Mouse (Mus musculus) right cerebral cortex, postnatal 14 days (tissue): Measurements from ENCODE around the gene Tab2.
A peak's percentile ranks its signal among the peaks of the same experiment; 100 is the strongest.

Experiments used
- DNase-seq: peaks from one replicate; pipeline ENCODE4 v3.0.0; 2022

Gene Tab2

DNA sequence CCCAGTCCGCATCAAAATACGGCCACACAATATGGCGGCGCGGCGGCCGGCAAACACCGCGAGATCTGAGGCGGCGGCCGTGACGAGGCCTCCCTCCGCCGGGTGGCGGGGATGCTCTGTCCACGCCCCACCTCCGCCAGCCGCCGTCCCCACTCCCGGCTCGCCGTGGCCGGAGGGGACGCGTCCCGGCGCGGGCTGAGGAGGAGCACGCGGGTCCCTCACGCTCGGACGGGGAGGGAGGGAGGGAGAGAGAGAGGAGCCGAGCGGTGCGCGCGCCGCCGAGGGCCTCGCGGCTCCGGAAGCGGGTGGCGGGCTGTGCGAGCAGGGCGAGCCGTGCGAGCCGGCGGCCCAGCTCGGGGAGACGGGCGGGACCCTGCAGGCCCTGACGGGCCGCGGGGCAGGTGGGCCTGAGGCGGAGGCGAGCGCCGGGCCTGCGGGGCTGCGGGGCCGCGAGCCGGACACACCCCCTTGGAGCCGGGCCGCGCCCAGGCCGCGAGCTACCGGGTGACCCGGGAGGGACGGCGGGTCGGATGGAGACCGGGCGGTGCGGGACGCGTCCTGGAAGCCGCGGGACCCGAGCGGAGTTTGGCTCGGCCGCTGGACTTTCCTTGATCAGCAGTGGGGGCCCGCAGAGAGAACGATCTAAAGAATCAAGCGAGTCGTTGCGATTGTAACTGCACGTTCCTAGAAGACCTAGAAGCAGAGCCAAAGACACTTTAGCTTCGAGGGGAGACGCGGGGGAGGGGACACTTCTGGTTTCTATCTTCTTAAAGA is at the start of gene Tab2:
TSS of gene Tab2 (minus strand) at position 3 of the 774 bp plus-strand sequence.
- DNase-seq, result peak; percentile 92

DNA sequence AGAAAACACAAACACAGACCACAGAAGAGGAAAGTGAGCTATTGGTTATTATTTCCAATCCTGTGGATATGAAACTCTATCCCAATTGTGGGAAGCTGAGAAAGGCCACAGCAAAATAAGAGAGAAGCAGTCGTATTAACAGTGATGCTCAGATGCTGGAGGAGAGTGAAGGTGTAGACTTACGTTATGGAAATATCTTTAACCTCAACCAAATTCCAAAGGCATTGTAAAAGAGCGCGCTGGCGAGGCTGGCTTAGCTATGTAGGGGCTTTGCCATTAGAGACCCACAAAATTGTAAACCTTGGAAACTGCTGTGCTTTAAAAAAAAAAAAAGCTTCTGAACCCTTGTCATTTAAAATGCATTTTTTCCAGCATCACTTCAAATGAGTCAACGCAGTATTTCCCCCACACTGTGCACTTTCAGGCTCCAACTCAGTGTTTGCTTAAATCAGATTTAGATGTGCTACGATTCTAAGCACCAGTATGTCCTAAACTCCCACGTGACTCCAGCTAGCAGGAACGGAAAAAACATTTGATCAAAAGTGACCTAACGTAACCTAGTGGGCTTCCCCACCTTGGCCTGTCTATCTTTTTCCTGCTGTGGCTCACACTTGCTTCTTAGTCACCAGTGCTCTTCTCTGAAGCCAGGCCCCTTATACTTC is 36.4 kb upstream of the Tab2 start:
- DNase-seq, result no peak

DNA sequence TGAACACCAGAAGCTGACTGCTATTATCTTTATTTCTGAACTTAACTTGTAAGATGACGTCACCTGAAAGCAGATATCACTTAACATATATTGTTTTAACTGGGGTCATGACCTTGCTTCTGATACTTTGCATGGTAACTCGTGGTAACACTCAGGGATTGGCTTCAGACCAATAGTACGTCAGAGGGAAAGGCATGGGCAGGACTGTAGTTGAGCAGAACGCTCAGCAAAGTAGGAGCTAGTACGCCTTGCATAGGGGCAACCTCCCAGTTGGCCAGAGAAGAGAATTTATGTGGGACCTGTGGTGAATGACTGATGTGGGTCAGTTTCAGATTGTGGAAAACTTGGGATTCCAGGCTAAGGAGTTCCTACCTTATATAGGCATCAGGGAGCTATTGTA is 35.6 kb upstream of the Tab2 start:
- no peak for DNase-seq

DNA sequence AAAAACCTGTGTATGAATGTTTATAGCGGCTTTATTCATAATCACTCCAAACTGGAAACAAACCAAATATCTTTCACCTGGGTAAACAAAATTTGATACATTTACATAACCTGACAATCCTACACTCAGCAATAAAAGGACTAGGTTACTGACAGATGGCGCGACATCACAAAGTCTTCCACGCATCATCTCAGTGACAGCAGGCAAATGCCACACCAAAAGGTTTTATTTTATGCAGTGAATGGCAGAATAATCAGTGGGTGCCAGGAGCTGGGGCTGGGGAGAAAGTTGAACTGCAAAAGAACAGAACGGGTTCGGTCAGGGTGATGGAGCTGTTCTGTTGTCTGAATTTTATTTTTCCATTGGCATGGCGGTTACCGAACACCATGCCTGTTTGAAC is 31.5 kb upstream of the Tab2 start:
- no peak for DNase-seq

DNA sequence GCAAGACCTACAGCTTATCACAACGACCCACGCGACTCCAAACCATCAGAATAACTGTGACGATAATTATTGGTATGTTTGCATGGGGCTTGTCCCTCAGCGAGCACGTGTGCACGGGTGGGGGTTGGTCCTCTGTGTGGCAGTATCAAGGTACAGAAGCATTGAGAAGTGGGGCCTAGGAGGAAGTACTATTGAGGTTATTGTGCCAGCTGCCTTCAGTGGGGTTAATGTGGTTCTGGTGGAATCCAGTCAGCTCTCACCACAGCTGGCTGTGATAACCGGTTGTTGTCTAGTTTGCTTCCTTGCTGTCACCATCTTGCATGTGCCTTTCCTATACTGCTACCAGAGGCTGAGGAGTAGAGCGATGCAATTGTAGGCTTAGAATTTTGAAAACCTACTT is 20.4 kb upstream of the Tab2 start:
- DNase-seq, result no peak

DNA sequence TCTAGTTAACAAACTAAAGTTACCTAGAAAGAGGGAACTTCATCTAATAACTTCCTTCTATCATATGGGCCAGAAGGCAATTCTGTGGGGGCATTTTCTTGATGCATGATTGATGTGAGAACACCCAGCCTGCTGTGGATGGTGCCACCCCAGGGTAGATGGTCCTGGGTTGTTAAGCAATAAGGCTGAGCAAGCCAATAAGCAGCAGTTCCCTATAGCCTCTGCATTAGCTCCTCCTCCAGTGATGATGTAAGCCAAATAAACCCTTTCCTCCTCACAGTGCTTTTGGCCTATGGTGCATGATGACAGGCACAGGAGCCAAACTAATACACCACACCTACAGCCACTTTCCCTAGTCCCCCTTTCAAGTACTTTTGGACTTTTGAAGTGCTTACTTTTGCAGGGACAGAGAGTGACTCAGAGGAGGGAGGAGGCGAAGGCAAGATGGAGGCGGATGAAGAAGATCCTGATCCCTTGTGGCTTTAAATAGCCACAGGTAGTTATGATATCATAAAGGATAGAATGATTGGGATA is 12.8 kb upstream of the Tab2 start:
- no peak for DNase-seq

DNA sequence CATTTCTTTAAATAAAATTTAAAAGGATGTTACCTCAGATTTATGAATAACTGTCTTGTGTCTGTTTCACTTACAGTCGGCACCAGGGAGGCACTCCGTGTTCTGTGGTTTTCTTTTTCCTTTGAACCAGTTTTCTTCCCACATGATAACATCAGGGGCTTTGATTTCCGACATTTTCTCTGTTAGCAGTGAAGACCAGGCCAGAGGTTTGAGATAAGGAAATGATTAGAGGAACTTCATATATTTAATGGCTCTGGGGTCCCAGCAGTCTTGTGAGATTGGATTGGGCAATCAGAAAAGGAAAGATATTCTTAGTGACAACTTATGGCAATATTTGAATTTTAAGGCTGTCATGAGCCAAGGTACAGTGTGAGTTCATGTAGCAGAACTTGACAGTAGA is 11.1 kb upstream of the Tab2 start:
- DNase-seq, result no peak

DNA sequence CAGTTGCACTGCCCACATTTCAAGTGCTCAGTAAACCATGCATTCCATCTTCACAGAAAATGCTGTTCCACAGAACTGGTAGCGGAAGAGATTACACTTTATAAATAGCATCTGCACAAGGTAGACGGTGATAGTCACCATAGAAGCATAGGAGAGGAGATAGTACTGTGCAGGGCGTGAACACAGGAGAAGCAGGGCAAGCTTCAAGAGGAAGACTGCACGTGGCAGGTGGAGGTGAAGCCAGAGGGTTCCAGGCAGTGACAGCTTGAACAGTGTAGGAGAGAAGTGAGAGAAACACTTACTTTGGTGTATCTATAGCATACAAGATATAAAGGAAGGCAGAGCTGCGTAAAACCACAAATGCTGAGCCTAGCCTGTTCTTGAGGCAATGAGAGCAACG is 3.0 kb upstream of the Tab2 start:
- DNase-seq, result no peak

DNA sequence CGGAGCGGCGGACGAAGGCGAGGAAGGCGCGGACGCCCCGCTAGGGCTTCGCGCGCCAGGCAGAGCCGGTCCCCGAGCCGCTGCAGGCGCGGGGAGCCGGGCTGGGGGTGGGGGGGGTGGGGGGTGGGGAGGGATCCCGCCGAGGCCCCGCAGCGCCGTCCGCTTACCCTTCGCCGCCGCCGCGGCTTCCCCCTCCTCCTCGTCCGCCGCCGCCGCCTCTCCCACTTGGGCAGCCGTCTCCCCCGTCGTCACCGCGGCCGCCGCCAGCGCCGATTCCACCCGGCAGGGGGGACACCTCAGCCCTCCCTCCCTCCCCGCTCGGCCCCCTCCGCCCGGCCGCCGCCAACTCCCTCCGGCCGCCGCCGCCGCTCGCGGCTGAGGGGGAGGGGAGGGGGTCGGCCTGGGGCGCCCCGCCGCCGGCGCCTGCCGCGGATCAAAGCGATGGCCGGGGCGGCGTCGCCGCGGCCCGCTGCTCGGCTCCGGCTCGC is 352 bp downstream of the Tab2 start:
- DNase-seq, result peak; percentile 66

DNA sequence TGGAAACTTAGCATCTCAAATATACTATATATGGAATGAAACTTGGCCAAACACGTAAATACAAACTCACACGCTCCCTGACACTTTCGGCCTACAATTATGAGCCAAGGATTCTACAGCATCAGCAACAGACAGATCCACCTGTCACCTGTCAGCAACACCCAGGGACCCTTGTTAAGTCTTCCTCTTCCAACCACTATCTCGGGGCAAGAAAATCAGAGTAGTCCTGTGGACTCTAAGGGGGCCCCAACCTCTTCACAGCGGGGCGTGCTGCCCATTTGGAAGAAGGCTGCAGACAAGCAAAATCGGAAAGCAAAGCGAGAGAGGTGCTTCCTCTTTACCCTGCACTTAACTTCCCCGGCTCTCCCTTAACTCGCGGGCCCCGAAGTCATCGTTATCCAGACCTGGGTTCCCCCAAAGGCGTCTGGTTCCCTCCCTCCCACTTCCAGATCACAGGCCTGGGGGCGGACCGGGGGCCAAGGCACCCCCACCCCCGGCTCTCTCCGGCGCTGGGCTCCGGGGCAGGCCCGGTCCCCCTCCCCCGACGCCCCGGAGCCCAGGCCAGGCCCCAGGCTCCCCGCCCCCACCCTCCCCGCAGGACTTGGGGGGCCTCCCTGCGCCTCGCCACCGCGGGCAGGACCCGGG is 919 bp downstream of the Tab2 start:
- DNase-seq, result peak; percentile 37

DNA sequence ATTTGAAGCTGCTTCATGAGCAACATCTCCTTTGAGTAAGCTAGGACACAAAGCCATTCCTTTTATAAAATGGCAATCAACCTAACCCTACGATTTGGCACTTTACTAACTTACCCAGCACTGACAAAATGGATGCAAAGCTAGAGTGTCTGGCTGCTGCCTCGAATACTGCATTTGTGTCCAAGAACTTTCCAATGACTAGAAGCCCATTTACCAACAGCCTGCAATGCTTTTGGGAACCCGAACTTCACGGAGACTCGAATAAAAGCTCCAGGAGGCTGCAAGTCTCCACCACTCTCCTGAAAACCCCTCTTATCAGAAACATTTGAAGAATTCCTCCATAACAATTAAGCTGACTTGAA is 1.4 kb downstream of the Tab2 start:
- no peak for DNase-seq

DNA sequence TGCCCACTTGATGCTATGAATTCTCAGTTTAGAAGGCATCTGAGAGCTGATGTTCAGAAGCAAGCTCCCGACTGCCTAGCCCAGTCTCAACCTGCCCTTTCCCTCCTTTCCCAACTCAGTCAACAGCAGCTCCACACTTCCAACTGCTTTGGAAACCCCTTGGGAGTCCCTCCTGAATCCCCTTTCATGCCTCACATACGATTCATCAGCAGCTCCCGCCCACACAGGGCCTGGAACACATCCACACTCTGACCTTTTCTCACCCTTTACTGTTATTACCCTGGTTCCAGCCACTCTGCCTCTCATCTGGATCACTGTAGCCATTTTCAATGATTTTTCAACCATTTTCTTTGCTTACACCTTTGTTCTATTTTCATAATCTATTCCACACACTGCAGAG is 13.0 kb downstream of the Tab2 start:
- no peak for DNase-seq

DNA sequence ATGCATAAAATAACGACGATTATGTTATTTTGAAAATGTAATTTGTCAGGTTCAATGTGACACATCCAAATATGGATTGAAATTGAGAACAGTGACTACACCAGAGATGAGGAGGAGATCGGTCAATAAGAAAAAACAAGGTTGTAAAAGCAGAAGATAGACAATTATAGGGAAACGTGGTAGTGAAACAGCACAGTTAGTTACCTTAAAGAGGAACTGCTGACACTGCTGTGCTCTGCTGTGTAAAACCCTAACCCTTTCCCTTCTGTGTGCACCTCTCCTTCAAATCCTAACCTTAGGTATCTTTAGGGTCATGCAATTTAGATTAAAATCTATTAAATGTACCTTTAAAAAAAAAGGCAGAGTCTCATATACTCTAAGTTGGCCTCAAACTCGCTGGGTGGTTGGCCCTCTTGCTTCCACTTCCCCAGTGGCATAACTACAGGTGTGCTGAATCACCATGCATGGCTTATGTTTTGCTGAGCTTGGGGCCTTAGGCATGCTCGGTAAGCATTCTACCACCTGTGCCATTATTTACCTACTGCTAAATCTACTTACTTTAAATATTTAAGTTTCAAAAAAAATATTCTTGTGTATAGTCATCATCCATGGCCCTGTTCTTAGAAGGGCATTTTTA is 19.4 kb downstream of the Tab2 start:
- no peak for DNase-seq

DNA sequence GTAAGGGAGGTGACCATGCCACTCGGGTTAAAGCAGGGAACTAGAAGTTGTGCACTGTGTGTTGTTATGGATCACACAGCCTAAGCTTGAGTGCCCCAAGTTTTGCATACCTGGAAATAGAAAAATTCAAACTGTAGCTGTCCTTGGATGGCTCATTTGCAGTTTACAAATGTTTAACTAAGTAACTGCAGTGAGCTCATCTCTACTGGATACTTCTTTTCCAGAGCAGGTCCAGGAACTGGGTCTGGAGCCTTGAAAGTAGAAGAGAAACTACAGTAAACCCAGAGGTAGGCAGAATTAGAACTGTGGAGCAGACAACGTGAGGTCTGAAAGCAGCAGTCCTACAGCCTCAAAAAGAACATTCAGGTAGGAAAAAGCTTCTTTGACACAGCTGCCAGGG is 23.1 kb downstream of the Tab2 start:
- DNase-seq, result no peak

DNA sequence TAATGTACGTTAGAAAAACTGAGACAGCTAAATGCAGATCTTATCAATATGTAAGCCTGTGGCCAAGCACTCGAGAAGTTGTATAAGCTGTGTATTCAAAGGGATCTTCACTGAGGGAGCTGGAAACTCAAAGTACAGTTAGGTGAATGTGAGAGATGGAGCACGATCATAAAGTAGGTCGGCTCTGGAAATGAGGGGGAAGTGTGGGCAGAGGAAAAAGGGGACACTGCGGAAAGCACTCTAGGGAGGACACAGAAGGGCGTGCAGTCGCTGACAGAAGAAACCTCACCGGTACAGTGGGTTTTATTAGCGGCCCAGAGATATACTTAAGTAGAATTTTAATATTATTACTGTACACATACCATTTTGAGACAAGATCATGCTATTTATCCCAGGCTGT is 27.0 kb downstream of the Tab2 start:
- DNase-seq, result no peak

DNA sequence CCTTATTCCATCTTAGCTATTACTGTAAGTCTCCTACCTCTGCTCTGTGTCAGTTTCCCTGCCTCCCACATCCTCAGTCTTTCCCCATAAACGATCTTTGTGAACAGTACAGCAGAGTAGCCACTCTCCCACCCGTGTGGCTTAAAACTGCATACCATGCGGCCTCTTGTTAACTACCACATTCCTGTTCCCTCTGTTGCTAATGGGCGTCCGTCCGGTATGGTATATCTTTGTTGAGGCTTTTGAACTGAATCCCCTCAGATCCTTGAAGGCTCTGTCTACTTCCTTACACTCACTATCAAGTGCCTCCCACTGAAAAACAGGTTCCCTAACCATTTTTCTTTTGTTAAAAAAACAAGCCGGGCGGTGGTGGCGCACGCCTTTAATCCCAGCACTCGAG is 30.5 kb downstream of the Tab2 start:
- no peak for DNase-seq

DNA sequence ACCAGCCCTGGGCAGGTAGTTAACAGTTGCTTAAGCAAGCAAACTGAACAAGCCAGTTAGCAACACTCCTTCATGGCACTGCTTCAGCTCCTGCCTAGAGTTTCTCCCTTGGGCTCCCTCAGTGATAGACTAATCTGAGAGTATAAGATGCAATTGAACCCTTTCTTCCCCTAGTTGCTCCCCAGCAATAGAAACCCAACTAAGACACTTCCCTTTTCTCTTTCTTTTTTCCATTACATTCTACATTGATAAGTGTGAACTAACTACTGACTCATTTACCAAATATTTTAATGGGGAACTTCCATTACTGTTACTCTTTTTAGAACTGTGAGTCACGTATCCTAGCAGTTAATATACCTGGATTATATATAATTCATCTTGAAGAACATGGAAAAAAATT is 32.6 kb downstream of the Tab2 start:
- no peak for DNase-seq

DNA sequence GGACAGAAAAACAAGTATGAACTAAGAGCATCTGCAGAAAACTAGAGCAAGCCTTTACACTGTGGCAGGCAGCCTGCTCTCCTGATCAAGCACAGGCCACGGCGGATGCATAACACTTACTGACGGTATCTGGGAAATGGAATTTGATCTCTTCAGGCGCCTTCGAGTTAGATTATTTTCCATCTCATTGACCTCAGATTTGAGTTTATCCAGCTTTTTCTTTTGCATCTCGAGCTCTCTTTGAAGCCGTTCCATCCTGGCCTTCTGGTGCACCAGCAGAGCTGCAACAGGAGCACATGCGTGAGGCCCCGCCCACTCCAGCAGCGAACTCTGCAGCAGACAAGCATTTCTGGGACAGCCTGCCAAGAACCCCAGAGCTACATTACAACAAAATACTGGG is 44.8 kb downstream of the Tab2 start:
- DNase-seq, result no peak

DNA sequence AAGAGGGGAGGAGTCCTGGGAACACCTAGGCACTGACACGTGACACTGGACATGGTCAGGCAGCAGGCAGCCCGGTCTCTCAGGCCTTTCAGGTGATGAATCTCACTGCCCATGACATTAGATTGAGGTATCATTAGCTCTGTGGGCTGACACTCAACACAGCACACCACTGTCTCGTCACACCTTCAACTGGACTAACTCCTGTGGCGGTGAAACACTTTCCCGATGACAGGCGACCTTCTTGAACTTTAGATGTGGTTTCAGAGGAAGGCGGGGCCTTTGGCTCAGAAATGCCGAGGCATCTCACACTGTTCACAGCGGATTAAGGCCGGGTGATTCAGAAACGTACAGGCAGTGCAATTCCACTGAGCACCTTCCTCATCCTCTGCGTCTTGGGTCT is 48.9 kb downstream of the Tab2 start:
- no peak for DNase-seq

DNA sequence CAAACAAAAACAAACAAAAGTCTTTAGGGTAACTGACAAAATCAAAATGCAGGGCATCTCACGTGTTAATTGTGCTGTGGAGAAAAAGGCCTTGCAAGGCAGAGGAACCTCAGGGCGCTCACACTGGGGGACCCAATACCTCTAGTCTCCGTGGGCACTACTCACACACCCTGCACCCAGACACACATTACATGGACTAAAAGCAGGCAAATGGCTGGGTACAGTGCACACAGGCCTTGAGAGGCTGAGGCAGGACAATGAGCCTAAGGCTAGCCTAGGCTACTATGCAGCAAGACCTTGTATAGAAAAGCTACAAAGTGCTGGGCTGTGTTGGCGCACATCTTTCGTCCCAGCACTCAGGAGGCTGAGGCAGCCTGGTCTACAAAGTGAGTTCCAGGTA is 51.9 kb downstream of the Tab2 start:
- DNase-seq, result no peak

DNA sequence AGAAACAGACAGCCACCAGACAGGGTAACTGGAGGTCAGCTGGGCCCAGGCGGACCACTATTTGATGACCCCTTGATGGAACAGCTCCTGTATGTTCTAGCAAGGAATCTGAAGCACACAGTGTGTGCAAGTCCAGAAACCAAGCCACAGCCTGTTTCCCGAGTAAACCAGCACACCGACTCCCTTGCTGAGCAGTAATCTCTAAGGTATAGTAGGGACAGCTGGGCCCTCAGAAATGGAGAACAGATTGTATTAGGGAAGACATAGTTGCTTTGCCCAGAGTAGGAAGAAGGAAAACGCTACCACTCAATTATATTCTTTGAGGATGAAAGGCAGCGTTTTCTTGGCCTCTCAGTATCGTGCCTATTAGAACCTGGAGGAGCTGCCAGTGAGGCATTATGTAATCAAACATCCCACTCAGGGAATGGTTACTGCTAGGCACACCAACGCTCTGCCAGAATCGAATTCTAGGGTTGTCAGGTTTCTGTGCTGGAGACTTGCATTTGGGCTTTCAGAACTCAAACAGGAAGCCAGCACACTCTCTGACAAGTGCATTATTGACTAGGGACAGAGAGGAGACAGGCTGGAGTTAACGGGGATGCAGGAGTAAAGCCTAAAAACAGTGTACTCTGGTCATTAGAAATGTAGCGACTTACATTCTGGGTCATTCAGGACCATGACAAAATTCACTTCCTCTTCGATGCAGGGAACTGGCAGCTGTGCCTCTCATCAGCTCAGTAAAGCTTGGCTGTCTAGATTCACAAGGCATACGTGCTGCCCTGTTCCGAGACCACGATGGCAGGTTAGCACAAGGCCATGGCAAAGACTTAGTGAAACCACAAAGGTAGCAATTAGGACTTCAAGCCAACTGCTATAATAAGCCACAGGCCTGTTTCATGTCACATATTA is 55.1 kb downstream of the Tab2 start:
- DNase-seq, result no peak

DNA sequence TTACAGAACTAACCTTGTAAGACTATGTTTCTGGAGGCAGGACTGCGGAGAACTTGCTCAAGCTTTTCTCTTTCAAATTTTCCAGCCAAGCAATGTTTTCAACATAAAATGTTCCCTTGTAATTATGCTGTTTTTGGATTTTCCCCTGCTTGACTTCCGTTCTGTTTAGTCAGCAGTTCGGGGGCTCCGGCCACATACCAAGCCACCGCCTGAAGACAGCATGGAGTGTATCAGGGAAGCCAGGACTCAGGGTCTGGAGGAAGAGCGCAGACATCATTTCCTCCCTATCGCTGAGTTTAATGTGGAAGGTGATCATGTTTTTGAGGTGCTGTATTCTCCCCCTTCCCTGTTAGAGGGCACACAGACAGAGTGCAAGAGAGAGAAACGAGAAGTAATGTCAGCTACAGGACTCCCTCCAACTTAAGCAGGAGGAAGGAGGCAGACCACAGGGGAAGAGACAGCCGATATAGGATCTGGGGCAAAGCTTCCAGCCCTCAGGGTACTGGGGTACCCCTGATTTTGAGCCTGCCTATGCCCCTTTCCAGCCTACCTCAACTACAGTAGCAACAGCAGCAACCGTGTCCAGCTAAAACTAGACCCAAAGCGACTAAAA is 67.7 kb downstream of the Tab2 start:
- no peak for DNase-seq
